Mouse (Mus musculus) thymus, adult 2 months (tissue): ENCODE results near the gene Ttc7.

ENCODE experiments used
- CTCF ChIP-seq: fragments of 200-500 bp; IDR thresholded peaks from 2 replicates; pipeline ENCODE4 v1.5.1; 2012; ENCODE audit warnings: mild to moderate bottlenecking, control low read depth, low read length, moderate library complexity, borderline replicate concordance; ENCODE audit not compliant: control insufficient read depth, poor library complexity, insufficient read depth; ENCODE audit errors: extremely low read depth
- POLR2A ChIP-seq: fragments of 200-500 bp; IDR thresholded peaks from 2 replicates; pipeline ENCODE4 v1.6.1; 2012; ENCODE audit warnings: mild to moderate bottlenecking, low read length, control low read depth, moderate library complexity; ENCODE audit not compliant: control insufficient read depth, poor library complexity, insufficient read depth; ENCODE audit errors: extremely low read depth

- TF ChIP-seq CTCF (no peak), POLR2A (no peak)
Observed at GRCm38 (mm10) chr17:87357506-87357905, 74.8 kb downstream of the Ttc7 start.
